Mouse (Mus musculus) forelimb bud, embryonic 11.5 days (tissue): ENCODE data around the gene Ccdc3.
A peak's percentile ranks its signal among the peaks of the same experiment; 100 is the strongest.
"Not testable (repeated sequence)": the region's sequence is repeated elsewhere in the genome, so short reads cannot be mapped to it uniquely, and the experiment has no call there.

ENCODE experiments used
- DNase-seq: peaks from one replicate; pipeline ENCODE4 v3.0.0-alpha.2; 2012; ENCODE audit warnings: low read depth, low spot score

Ccdc3 gene

DNA sequence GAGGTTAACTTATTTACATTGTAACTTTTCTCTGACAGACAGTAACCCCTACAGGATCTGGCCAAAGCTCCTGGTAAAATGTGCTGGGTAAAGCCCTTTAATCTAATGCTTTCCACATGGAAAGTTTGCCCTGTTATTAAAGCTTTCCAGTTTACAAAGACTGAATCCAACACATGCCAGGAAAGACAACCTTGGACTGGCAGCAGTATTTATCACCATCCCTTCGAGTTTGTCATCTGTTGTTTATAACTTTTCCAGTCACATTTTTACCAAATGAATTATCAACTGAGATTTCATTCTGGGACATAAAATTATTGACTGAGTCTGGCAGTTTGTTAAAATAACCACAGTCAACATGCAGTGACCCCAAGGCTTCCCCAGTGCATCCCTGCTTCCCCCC, 77.0 kb downstream of the Ccdc3 start:
- no peak for DNase-seq

DNA sequence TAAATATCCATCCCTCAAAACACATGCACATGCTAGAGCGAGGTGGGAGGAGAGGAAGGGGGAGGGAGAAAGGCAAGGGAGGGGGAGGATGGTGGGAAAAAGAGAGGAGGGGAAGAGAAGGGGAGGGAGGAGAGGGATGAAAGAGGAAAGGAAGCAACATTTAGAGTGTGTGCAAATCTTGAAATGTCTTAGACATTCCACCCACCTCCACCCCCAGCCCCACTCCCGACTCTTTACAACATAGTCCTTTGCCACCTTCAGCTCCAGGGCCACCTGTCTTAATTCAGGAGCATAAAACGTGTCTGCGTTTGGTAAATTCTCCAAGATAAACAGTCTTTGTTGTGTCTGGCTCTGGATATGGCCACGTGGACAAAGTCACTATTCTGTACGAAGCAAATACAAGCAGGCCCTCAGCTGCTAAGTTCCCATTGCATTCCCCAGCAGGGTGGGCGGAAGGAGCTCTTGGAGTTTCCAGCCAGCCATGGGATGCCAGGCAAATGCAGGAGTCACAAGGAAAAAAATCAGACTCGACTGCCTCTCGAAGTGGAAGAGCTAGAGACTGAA, 77.8 kb downstream of the Ccdc3 start:
- DNase-seq, result no peak

DNA sequence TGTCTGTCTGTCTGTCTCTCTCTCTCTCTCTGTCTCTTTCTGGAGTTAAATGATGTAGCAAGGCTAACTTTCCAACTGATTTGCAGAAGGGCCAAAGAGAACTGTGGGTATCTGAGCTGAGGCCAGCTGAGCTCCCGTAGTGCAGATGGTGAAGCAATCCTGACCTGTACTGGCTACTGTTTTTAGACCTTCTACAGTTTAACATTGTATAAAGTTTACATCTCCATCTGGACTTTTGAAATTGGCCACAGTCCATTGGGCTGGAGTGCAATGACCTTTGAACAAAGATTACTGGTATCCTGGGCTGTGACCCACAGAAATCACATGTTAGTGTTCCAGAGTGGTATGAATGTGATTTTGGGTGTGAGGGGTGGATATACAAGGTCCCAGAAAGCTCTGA, 81.6 kb downstream of the Ccdc3 start:
- no peak for DNase-seq

DNA sequence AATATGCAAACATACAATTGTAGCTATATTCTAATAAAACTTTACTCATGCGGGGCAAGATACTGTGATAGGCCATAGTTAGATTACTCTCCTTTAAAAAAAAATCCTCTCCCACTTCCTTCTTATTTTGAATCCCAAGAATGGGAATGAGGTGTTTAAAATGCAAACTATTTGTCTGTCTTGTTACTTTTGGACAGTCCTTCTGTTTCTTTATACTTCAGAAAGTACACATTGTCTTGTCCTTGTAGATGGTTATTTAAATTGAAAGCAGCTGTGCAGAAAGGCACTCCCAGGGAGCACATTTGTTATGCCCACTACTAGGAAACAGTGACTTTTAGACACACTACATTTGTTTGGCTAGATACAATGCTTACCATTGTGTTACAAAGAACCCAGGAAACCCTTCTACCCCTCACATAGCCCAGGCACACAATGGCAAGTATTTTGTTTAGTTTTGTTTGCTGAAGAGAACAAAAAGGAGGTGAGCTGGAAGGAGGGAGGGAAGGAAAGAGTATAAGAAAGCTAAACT, 82.3 kb downstream of the Ccdc3 start:
- DNase-seq, result no peak

DNA sequence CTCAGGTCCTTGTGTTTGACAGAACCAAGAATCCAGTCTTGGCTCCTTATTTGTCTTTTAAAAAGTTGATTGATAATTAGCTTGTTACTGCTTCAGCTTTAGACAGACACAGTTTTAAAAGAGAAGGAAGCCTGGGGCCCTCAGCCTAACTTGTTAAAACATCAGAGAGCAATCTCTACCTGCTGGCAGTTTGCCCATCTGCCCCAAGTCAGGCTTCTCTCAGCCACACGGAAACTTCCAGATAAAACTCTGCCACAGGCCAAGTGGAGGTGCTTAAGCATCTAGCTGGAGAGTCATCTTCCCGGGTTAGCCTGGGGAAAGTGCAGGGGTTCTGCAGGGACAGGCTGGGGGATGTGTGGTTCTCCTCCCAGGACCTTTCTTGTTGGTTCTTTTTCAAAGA, 85.0 kb downstream of the Ccdc3 start:
- no peak for DNase-seq

DNA sequence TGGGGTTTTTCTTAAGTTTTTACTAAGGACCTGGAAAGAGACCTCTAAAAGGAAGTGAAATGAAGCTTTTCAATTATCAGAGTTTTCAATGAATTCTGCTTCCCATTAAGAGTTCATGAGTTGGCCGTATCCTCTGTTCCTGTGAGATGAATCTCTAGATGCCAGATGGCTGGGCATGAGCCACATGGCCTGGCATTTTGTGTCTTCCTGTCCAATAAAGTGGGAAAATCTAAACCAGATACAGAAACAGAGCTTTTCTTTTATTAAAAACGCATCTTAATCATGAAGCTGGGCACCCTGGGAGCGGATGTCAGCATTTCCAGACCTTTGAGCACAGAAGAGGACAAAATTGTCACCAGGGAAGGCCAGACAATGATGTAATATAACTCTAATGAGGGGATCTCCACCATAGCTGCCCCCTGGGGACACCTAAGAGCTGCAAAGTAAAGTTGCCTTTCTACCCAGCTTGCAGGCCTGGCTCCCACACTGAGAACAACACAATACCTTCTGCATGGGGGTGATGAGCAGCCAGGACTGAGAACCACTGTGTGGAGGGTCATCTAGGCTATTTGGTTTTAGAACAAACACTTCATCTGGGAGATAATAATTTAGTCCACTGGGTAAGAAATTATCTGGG, 99.4 kb downstream of the Ccdc3 start:
- no peak for DNase-seq

DNA sequence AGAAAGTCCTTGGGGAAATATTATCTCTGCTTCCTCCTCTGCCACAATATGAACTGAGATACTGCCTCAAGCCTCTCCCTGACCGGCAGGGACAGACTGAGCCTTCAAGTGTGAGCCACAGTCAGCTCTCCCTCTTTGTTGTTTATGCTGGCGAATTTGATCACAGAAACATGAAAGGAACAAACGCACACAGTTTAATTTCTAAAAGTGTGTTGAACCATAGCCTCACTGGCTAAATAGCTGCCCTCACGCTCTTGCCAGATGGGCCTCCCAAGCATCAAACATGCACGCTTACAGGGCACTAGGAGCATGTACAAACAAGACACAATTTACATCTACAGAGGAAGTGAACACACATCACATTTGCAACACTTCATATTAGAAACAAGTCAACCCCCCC, 100.3 kb downstream of the Ccdc3 start:
- no peak for DNase-seq

DNA sequence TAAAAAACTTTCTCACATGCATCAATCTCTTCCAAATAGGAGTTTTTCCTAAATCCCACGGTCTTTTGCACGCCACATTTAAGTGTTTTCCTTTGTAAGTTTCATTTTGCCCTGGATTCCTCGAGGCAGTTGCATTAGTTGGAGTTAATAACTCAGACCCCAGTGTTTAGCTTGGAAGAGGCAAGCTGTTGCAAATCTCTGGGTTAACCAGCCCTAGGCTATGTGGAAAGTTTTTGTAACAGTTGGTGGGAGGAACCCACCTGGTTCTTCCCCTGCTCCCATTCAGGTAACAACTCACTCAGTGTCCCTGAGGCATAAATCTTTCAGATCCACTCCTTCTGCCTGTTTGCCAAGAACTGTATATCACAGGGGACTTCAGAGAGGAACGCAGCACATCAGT, 101.9 kb downstream of the Ccdc3 start:
- peak; percentile 38 for DNase-seq

DNA sequence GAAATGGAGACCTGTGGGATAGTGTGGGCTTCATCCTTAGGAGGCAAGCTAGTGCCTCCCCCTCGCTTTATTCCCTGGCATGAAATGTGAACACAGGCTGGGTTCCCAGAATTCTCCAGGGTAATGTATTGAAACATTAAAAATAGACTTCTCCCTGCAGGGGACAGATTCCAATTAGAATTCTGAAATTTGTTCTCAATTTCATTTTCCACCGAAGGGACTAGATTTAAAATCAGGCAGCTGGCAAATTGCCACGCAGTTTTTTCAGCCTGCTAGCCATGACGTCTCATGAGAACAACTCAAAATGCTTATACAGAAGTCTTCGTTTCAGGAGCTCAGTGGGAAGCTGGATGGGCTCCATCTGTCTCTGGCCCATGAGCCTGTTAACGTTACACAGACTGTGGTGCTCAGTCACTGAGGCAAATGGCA, 103.9 kb downstream of the Ccdc3 start:
- no peak for DNase-seq

DNA sequence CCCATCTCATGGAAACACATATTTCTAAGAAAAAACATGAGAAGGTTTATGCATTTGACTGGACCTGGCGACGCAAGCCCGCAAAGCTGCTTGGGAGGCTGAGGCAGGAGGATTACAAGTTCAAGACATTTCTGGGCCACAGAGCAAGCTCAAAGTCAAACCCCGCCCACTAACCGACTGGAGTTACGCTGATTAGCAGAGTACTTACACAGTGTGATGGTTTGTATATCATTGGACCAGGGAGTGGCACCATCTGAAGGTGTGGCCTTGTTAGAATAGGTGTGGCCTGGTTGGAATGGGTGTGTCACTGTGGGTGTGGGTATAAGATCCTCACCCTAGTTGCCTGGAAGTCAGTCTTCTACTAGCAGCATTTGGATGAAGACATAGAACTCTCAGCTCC, 111.6 kb downstream of the Ccdc3 start:
- not testable (repeated sequence) for DNase-seq

DNA sequence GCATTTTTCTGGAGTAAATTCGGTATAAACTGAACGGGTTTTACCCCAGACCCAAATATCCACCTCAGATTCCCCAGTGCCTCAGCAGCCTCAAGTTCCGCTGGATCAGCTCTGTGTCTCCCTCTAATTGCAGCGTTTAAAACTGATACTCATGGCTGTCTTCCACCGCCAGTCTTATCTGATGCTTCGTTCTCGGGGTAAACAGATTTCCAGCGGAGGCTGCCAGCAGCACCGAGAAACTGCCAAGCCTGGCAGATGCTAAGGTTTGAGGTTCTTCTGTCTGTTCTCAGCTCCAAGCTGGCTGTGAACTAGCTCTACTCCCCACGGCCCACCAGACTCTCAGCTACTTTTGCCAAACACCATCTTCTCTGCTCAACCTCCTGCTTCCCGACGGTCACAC, 112.4 kb downstream of the Ccdc3 start:
- DNase-seq, result no peak

DNA sequence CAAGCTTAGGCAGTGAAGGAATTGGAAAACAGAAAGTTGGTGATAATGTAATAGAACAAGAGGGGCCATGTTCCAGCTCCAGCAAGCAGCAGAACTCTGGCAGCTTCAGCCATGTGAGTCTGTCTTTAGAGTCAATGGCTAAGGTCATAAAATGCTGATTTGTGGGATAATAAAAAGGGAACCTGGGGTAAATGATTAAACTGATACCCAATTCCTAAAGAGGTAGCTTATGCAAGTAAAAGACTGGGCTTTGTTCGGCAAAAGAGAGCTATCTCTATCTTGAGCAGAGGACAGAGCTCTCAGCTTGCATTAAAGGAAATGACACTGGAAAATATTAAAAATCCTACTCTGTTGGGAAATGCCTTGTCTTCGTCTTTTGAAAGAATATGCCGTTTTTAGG, 120.7 kb downstream of the Ccdc3 start:
- DNase-seq, result no peak

DNA sequence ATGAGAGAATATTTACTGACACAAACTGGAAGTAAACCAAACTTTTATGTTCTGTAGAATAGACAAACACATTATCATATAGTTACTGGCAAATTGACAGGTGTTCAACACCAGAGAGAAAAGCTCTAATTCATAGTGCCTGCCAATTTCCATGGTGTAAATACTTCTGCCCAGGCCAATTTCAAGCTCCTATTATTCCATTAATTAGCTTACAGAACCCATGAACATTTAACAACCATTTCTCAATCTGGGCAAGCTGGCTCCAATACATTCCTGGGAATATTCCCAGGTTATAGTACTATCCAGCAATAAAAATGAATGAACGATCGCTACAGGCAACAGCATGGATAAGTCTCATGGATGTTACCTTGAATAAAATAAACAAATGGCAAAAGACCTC, 124.7 kb downstream of the Ccdc3 start:
- DNase-seq, result no peak

DNA sequence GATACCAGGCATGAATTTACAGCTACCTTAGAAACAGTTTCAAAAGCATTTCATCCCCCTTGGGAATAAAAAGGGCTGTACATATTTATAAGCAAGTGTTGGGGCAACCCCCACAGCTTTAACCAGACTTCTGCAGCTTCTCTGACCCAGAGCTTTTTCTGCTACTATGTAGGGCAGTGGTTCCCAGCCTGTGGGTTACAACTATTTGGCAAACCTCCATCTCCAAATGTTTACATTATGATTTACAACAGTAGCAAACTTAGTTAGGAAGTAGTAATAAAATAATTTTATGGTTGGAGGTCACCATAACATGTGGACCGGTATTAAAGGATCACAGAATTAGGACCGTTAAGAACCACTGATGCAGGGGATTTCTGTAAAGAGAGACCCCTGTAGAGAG, 130.4 kb downstream of the Ccdc3 start:
- DNase-seq, result no peak
